Mouse (Mus musculus) gastrocnemius, postnatal 4 days (tissue): ENCODE results near the gene Acaa1b. TPM values are rescaled to one million over a fixed set of nuclear protein-coding genes. Genes with fewer than 3 reads are reported as not detected.
A peak's percentile ranks its signal among the peaks of the same experiment; 100 is the strongest.

Experiments
- DNase-seq, 2 experiments: peaks; one replicate each; pipeline ENCODE4 v3.0.0; 2021 to 2022; ENCODE audit warnings: low spot score in 2 of 2, mixed read lengths in 2 of 2
- long read RNA-seq, 2 experiments: library from polyadenylated mRNA; stranded (forward); transcript quantifications; one replicate each; pipeline ENCODE4 v2.0.0; 2021
- total RNA-seq, 2 experiments: library from RNA; stranded (reverse); gene quantifications; 2 replicates each; pipeline ENCODE4 v1.2.3; 2021

The Acaa1b gene
- total RNA-seq, result 1 to 10 TPM; 1.6 to 4.6 TPM
- long read RNA-seq, experiment 1, partial matches to known transcripts, result 2 of 4 reads
- long read RNA-seq, experiment 1, other reads (novel, unspliced or antisense), result 1 of 4 reads
- long read RNA-seq, experiment 2, transcript Acaa1b-201 (12 exons, 1,689 nt), result major isoform, 6 of 8 reads
- long read RNA-seq, experiment 2, partial matches to known transcripts, result 0 of 8 reads
- long read RNA-seq, experiment 2, other reads (novel, unspliced or antisense), result 2 of 8 reads

GRCm38 (mm10) chr9:119156278-119157201 lies at the start of gene Acaa1b:
Gene Acaa1b (minus strand): TSS chr9:119157093.
- peak; percentile 71 to 87 for DNase-seq

DNA sequence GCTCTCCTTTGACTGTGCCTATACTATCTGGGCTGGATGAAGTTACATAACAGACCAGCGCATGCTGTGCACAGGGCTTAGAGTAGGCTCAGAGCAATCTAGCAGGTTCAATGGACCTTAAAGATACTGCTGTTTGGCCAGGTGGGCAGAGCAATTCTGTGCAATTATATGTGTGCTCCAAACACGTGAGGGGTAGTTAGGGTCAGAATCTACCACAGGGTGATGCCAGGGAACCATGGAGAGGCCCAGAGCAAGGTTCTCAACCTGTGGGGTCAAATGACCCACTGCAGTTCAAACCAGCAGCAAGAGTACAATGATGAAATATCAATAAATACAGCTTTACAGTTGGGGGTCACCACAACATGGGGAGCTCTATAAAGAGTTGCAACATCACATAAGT lies 49.8 kb upstream of the Acaa1b start:
- DNase-seq, result no peak

DNA sequence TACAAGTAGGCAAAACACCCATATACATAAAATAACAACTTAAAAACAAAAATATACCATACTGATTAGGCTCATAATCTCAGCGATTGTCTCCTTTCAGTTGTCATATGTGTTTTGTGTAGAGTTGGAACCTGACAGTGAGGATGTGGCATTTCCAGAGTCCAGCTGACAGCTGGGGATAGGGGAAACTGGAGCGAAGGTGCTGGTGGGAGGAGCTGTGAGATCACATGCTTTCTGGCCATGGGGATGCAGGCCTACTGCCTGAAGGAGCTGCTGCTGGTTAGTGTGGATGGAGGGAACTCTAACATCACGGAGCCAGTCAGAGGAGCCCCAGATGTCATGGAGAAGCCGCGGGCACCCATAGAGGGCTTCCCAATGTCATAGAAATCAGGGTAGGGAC lies 48.9 kb upstream of the Acaa1b start:
- no peak for DNase-seq

DNA sequence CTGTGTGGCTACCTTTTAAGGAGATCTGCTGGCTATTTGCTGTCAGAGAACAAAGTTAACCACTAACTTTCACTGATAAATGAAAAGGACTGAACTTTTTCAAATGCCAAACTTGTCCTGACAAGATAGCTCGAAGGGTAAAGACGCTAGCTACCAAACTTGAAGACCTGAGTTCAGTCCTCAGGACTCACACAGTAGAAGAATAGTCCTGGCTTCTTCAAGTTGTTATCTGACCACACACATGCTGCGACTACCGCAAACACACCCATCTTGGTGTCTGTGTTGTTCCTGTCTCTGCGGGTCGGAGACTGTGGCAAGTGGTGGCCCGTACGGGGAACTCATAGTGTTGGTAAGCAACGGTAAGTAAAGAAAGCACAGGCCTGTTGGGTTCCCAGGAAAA lies 46.7 kb upstream of the Acaa1b start:
- no peak for DNase-seq

DNA sequence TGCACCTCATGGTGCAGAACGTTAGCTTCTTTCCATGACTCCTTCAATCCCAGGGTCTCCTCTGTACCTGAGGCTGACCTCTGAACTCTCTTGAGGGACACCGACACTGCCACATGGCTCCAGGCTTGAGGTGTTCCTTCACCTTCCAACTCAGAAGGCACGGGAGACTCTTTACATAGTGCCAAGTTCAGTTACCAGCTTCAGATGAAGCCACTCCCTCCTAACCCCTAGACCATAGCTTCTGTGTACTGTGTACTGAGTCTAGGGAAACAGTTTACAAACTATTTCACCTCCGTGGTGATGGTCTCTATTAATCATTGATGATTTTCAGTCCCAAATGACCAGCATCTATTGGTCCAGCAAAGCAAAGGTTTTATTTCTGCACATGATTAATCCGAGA lies 44.8 kb upstream of the Acaa1b start:
- no peak for DNase-seq

GRCm38 (mm10) chr9:119199151-119199861 lies 42.4 kb upstream of the Acaa1b start:
- DNase-seq, result no peak

DNA sequence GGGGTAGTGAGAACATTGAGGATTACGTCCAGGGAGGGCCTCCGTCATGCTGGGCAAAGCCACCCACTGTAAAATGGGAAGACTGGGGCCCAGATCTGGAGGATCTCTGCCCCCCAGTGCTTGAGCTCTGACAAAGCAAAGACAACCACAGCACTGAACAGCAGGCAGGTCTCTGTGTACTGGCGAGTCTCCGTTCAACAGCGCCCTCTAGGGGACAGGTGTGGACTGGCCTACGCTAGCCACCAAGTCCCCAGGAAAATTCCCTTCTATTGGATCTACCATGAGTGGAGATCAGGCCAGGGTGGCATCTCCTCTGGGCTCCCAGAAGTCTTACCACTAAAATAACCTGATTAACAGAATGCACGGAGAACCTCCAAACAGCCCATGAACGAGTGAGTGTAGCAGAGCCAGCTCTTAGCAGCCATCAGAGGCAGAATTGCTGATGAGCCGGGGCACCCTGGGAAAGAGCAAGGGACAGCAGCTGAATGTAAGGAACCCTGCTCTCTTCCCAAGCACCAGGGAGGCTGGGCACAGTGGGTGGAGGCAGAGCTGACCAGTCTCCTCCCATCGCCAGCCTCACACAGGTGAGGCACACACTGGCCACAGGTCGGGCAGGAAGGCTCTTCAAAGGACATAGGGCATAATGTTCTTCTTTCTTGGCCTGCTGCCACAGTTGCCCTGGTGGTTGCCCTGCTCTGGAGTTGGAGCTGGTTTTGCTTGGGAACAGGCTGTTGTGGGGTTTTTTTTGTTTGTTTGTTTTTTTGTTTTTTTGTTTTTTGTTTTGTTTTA lies 35.5 kb upstream of the Acaa1b start:
- no peak for DNase-seq

- DNase-seq, result peak in 1 of 2 experiments; percentile 32
These were observed 24.4 kb upstream of the Acaa1b start for GRCm38 (mm10) chr9:119181241-119181728.

- no peak for DNase-seq
These were observed 22.4 kb upstream of the Acaa1b start for GRCm38 (mm10) chr9:119179292-119179691.

DNA sequence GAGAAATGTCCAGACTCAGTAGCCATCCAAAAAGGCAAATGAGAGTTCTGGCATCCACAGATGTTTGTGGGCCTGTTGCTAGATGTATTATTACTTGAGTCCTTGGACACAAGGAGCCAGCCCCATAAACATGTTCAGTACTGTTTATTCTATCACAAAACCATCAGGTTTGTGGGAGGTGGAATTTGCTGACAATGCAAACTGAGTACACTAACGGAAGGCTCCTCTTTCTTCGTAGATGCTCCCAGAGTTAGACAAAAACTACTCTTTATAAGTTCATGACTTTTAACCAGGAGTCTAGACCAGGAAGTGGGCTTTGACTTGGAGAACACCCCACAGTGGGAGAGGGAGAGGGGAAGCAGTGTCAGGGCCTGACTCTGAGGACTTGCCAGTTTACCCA lies 10.7 kb upstream of the Acaa1b start:
- no peak for DNase-seq

- DNase-seq, result no peak
These were observed 8.7 kb upstream of the Acaa1b start for GRCm38 (mm10) chr9:119165548-119165947.

GRCm38 (mm10) chr9:119164743-119165142 lies 7.8 kb upstream of the Acaa1b start:
- DNase-seq, result no peak

GRCm38 (mm10) chr9:119160689-119161088 lies 3.8 kb upstream of the Acaa1b start:
- DNase-seq, result no peak

DNA sequence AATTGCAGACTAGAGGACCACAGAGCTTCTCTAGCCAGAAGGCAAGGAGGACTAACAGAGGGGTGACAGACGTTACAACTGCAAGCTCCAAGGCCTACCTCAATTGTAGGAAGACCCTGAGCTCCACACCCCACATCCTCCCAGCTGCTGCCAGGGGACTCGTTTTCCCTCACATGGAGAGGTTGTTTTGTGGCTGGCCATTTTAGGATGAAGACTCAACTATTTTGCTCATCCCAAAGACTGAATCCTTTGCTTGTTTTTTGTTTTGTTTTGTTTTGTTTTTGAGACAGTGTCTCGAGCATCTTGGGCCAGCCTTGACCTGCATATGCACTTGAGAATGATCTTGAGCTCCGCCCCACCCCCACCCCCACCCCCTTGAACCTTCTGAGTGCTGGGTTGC lies 2.0 kb upstream of the Acaa1b start, which contains the start of gene Gm47289:
TSS of gene Gm47289 (plus strand) at position 301 of the 400 bp plus-strand sequence.
- DNase-seq, result no peak

DNA sequence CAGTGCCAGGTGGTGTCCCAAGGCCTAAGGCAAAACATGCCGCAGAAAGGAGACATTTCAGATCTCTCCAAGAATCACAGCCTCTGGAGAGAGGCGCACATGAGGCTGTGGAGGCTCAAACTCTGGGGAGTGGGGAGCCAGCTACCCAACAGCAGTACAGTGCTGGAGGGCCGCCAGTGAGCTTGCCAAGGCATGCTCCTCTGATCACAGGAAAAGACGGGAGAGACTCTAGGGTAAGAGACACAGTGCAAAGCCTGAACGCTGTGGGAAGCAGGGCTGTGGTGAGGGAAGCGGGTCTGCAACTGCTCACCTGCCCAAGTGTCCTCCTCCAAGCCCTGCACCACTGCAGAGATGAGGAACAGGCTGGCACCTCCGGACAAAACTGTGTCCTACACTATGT lies 1.1 kb downstream of the Acaa1b start:
- DNase-seq, result peak in 1 of 2 experiments; percentile 36

GRCm38 (mm10) chr9:119155416-119155815 lies 1.5 kb downstream of the Acaa1b start:
- DNase-seq, result no peak

GRCm38 (mm10) chr9:119151751-119152150 lies 5.1 kb downstream of the Acaa1b start:
- no peak for DNase-seq

DNA sequence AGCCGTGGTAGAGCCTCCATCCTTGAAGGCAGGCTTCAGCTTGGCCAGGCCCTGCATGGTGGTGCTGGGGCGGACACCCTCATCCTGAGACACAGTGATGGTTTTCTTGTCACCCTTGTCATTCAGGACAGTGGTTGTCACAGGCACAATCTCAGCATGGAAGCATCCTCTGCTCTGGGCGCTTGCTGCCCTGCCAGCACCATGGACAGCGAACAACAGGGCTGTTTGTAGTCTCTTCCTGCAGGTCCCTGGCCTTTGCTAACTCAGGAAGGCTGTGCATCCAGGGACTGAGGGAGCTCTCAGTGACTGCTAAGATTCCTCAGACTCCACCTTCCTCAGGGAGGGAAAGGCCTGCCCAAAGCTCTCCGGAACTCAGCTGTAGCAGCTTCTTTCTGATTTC lies 7.3 kb downstream of the Acaa1b start:
- peak in 1 of 2 experiments; percentile 58 for DNase-seq

GRCm38 (mm10) chr9:119146098-119146770 lies 10.7 kb downstream of the Acaa1b start:
- no peak for DNase-seq

DNA sequence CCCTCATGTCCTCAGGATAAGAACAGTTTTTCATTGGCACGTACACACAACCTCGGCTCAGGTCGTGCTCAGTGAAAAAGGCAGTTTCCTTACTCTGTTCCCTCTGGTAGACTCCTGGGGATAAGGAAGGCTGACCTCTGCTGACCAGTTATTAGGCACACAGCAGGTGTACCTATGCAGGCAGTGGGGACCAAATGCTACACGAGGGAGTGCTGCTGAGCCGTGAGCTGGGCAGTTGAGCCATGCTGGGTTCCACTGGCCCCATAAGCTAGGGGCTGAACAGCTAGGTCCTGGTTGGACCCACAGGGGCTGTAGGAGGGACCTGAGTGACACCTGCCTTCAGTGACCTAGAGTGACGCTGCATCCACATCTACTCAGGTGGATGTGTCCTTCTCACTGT lies 11.3 kb downstream of the Acaa1b start:
- no peak for DNase-seq
